Mouse (Mus musculus) hindlimb bud, embryonic 11.5 days (tissue): ENCODE data around the gene Lsm4.

Experiments
- DNase-seq: peaks from one replicate; pipeline ENCODE4 v3.0.0-alpha.2; 2012; ENCODE audit warnings: low read depth, low spot score; ENCODE audit errors: extremely low spot score

Lsm4 gene

DNA sequence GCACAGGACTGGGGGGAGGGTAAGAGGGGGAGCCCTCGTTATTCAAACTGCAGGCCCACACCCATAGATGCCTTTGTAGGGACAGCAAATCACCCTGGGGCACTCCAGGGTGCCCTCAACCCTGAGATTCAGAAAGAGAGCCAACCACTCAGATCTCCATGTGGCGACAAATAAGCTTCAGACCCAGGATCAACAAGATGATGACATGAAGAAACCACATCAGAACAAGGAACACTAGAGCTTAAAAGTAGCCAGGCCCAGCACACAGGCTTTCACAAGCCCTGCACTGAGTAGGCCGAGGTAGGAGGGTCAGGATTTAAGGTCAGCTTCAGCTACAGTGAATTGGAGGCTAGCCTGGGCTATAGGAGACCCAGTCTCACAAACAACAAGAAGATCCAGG, 24.1 kb upstream of the Lsm4 start:
- DNase-seq = no peak

DNA sequence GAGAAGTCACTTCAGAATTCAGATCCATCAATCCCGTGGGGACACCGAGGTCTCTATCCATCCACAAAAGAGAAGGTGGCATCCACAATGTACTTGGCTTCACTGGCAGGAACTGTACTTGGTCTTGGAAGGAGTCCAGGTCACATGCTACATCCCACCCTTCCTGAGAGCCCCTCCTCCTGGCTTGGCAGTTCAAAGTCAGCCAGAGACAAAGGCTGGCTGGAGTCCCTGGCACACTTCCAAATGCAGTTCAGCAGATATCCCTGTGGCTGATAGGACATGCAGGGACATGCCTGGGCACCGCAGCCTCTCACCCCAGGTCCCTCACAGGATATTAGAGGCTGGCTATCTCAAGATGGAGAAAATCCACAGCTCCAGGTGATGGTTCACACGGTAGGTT, 23.7 kb upstream of the Lsm4 start:
- DNase-seq = no peak

GRCm38 (mm10) chr8:70650351-70650750, 22.7 kb upstream of the Lsm4 start:
- no peak for DNase-seq

- no peak for DNase-seq
Observed at GRCm38 (mm10) chr8:70653226-70653625, 19.8 kb upstream of the Lsm4 start.

GRCm38 (mm10) chr8:70654121-70654520, 18.9 kb upstream of the Lsm4 start:
- no peak for DNase-seq

DNA sequence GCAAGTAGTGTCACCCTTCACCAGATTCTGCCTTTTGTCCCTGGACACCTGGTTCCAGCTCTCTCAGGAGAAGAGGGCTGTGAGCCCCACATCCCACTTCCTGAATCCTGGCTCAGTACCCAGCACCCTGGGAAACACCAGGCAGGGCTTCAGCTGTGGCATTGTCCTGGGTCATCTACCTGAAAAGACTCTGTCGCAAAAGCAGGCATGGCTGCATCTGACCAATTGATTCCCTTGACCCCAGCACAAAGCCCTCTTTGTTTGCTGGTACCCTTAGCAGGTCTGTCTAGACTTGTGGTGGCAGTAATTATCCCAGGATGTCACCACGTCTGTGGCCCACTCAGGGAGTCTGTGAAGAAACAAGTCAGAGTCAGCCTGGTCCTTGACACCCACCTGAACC, 17.6 kb upstream of the Lsm4 start:
- DNase-seq = no peak

- no peak for DNase-seq
Observed at GRCm38 (mm10) chr8:70656193-70656790, 16.8 kb upstream of the Lsm4 start.

GRCm38 (mm10) chr8:70657214-70657613, 15.8 kb upstream of the Lsm4 start:
- no peak for DNase-seq

DNA sequence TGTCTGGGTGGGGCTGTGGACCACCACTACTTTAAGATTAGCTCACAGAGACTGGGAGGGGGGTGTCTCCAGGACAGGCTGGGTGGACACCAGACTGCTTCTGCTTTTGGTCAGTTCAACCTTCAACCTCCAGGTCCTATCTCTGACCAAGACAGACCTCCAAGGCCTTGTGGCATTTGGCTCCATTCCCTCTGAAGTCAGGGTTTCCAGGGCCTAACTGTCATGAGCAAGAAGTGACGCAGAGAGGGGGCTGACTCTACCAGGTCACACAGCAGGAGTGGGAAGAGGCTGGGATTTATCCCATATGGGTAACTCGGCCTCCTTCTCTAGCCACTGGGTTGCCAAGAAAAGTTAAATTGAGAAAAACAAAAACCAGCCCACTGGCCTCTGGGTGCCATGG, 15.3 kb upstream of the Lsm4 start:
- DNase-seq = no peak

DNA sequence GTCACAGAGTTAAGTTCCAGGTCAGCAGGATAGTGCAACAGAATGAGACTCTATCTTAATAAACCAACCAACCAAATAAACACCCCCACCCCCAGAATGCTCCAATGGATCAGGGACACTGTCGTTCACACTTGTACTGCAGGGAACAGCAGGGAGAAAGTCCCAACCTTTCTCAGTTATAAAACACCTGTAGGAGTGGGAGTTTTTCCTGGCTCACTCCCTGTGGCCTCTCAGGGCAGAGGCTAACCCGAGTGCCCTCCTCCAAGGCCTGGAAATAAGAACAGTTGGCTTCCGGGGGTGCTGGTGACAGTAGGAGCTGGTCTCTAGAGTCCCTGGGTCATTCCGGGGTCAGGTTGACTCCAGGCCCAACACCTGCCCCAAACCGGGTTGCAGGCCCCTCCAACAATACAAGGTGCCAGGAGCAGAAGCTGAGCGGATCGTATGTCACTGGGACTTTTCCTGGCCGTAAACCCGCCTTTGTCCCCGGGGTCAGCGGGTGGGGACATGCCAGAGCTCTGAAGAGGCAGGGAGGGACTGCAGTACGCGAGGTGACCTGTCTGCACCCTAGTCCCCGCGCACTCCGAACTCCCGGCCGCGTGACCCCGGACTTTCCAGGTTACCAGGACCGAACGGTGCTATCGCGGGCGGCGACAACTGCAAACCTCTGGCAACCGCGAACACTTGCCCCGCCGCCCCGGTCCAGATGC, 14.0 kb upstream of the Lsm4 start:
- DNase-seq = no peak

DNA sequence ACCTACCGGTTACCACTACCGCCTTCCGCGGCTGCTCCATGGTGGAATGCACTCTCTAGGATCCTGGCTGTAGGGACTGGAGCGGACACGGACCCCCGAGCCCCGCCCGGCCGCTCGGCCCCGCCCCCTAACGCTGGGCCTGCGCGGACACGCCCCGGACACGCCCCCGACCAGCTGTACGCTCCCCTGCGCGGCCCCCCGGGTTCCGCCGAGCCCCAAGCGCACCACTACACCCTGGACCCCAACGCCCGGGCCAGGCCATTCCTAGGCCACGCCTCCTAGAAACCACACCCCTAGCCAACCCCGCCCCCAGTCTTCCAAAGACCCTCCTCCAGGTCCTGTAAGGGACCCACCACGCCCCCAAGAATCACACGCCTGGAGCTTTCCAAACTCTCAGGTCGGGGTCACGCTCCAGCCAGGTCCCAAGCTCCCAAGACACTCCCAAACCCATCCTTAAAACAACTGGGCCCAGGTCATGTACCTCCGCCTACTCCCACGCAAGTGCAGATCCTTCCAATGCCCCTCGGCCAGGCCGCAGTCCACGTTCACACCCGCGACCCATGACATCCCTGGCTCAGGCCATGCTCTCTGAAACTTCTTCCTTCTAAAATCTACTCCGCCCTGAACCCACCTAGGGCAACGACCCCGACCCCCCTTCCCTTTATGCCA, 13.3 kb upstream of the Lsm4 start:
- peak; percentile 68 for DNase-seq

DNA sequence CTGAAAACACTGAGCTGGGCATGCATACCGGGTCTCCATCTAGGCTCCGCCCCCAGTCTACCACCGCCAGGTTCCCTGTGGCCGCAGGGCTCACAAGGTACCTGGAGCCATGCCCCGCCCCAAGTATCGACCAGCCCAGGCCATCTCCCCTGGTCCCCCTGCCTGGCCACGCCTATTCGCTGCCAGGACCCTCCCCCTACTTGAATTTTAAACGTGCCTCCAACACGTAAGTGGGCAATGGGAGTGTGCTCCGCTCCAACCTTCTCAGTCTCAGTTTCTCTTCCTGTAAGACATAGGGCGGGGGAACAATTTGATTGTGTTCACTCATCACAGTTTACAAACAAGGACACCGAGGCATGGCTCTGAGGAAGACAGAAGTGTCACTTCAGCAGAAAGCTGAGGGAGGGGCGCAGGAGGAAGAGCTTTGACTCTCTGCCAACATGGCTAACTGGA, 12.7 kb upstream of the Lsm4 start, which contains the start of gene Pgpep1:
Pgpep1 (minus strand) TSS at position 116 of the 453 bp plus-strand sequence.
- no peak for DNase-seq

GRCm38 (mm10) chr8:70663691-70664090, 9.4 kb upstream of the Lsm4 start:
- DNase-seq = no peak

- DNase-seq = no peak
Observed at GRCm38 (mm10) chr8:70664631-70665030, 8.4 kb upstream of the Lsm4 start.

DNA sequence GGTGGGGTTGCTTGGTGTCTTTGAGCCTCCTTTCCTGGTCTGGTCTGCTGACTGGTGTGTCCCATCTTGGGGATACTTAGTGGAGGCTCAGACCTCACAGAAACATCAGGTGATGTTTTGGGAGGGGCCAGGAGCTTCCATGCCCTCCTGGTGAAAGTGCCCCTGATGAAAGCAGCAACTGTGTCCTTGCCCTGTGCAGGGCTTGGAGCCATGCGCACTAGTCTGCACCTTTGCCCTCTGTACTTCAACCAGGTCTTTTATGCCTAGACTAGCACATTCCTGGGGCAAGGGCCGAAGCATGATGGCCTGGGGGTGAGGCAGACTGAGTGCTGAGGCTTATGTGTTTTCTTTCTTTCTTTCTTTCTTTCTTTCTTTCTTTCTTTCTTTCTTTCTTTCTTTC, 7.4 kb upstream of the Lsm4 start:
- DNase-seq = no peak

- no peak for DNase-seq
Observed at GRCm38 (mm10) chr8:70667071-70667470, 6.0 kb upstream of the Lsm4 start.

GRCm38 (mm10) chr8:70671615-70672324, 1.3 kb upstream of the Lsm4 start:
- DNase-seq = no peak

DNA sequence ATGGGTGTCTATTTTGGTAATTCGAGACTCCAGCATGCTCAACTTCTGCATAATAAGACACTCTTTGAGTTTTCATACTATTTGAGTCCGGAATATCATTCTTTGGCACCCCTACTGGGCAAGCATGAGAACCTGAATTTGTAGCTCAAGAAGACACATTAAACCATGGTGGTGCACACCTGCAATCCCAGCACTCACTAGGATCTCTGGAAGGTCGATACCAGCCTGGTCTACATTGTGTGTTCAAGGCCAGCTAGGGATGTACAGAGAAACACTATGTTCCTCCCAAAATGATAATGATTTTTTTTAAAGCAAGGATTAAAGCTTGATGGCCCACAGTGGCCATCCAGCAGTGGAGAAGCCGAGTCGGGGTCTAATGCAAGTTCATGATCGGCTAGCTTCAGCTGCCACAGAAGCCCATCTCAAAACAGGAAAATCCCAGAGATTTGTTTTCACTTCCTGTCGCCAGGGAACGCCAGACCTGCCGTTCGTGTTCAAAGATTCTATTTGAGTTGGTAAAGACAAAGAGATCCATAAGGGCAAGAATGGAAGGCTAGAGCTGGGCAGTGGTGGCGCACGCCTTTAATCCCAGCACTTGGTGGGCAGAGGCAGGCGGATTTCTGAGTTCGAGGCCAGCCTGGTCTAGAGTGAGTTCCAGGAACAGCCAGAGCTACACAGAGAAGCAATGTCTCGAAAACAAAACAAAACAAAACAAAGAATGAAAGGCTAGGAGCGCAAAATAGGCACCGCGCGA, 546 bp upstream of the Lsm4 start:
- no peak for DNase-seq

- DNase-seq = no peak
Observed at GRCm38 (mm10) chr8:70674109-70674508, 1.1 kb downstream of the Lsm4 start.

GRCm38 (mm10) chr8:70674716-70675115, 1.7 kb downstream of the Lsm4 start:
- no peak for DNase-seq

GRCm38 (mm10) chr8:70675336-70675735, 2.3 kb downstream of the Lsm4 start:
- DNase-seq = no peak
